Mouse (Mus musculus) forebrain, embryonic 13.5 days (tissue): ENCODE data around the gene Lhfp. TPM values are rescaled to one million over a fixed set of nuclear protein-coding genes. Genes with fewer than 3 reads are reported as not detected.

Source experiments
- ATAC-seq: fragments of 200-750 bp; cut with Nextera tagmentation; 2 replicates; pipeline ENCODE4 v1.8.0; 2017
- H3K27ac ChIP-seq: fragments of 300-500 bp; sonication (generic); 2 replicates; pipeline ENCODE4 v1.5.1; 2015; ENCODE audit warnings: inconsistent platforms, mild to moderate bottlenecking, moderate library complexity
- H3K27me3 ChIP-seq: fragments of 300-500 bp; sonication (generic); 2 replicates; pipeline ENCODE4 v1.6.1; 2015; ENCODE audit warnings: mild to moderate bottlenecking, inconsistent platforms
- H3K36me3 ChIP-seq: fragments of 300-500 bp; sonication (generic); 2 replicates; pipeline ENCODE4 v1.6.1; 2015; ENCODE audit warnings: mild to moderate bottlenecking, inconsistent platforms; ENCODE audit not compliant: poor library complexity, severe bottlenecking
- H3K4me1 ChIP-seq: fragments of 300-500 bp; sonication (generic); 2 replicates; pipeline ENCODE4 v1.6.1; 2015; ENCODE audit warnings: inconsistent platforms
- H3K4me2 ChIP-seq: fragments of 300-500 bp; sonication (generic); 2 replicates; pipeline ENCODE4 v1.6.1; 2015; ENCODE audit warnings: inconsistent platforms, mild to moderate bottlenecking, moderate library complexity
- H3K4me3 ChIP-seq: fragments of 300-500 bp; sonication (generic); 2 replicates; pipeline ENCODE4 v1.5.1; 2015; ENCODE audit warnings: mild to moderate bottlenecking, inconsistent platforms
- H3K9ac ChIP-seq: fragments of 300-500 bp; sonication (generic); 2 replicates; pipeline ENCODE4 v1.6.1; 2015; ENCODE audit warnings: mild to moderate bottlenecking, inconsistent platforms
- H3K9me3 ChIP-seq: fragments of 300-500 bp; sonication (generic); replicated peaks from 2 replicates; pipeline ENCODE4 v1.6.1; 2016; ENCODE audit warnings: inconsistent platforms
- whole genome bisulfite sequencing: fragments of 180-500 bp; shearing (Covaris S2); methylation state at CpG from one replicate; pipeline ENCODE4 v1.1.7; 2015; 5-methylcytosine and 5-hydroxymethylcytosine counted together
- polyA plus RNA-seq: library from polyadenylated mRNA; unstranded; fragments of >200 nt; fragmentation: Nextera tagmentation; extraction: Ambion mirVana; gene quantifications from 2 replicates; pipeline ENCODE4 v1.2.1, GENCODE M21; 2015

The Lhfp gene
- polyA plus RNA-seq, 1 experiment from 2014 or later: 23.9 TPM

GRCm38 (mm10) chr3:53027333-53027732 lies 14.0 kb upstream of the Lhfp start:
- Histone ChIP-seq H3K27ac (no peak overlapping the region), H3K36me3 (no peaks in the 10 kb centered on the region), H3K4me2 (no peak overlapping the region), H3K9me3 (no peaks in the 10 kb centered on the region), H3K9ac (no peak overlapping the region), H3K4me3 (no peak overlapping the region), H3K27me3 (no peaks in the 10 kb centered on the region), H3K4me1 (no peaks in the 10 kb centered on the region)
- ATAC-seq: no peak
- WGBS: 87% methylated on average over 4 of the region's 4 CpGs

GRCm38 (mm10) chr3:53029046-53029445 lies 12.3 kb upstream of the Lhfp start:
- no peak overlapping the region for H3K9ac ChIP-seq
- no peaks in the 10 kb centered on the region for H3K36me3 ChIP-seq
- 23% methylated on average over 7 of the region's 7 CpGs for WGBS
- H3K4me3 ChIP-seq: no peak overlapping the region
- H3K27me3 ChIP-seq: no peaks in the 10 kb centered on the region
- 0 out of 2 replicates have a peak, but pooled peaks have one; percentile 58 for ATAC-seq
- H3K4me2 ChIP-seq: no peak overlapping the region
- no peaks in the 10 kb centered on the region for H3K4me1 ChIP-seq
- H3K27ac ChIP-seq: no peak overlapping the region
- H3K9me3 ChIP-seq: no peaks in the 10 kb centered on the region

GRCm38 (mm10) chr3:53031586-53031985 lies 9.7 kb upstream of the Lhfp start:
- Histone ChIP-seq H3K9ac (no peak overlapping the region), H3K9me3 (no peaks in the 10 kb centered on the region), H3K4me2 (no peak overlapping the region), H3K4me1 (no peaks in the 10 kb centered on the region), H3K27me3 (no peaks in the 10 kb centered on the region), H3K27ac (no peak overlapping the region), H3K4me3 (no peak overlapping the region), H3K36me3 (no peaks in the 10 kb centered on the region)
- no peak for ATAC-seq
- whole genome bisulfite sequencing: 35% methylated on average over 6 of the region's 6 CpGs

- H3K9me3 ChIP-seq: no peaks in the 10 kb centered on the region
Measured at GRCm38 (mm10) chr3:53032432-53032831, 8.9 kb upstream of the Lhfp start.

GRCm38 (mm10) chr3:53033448-53033847 lies 7.9 kb upstream of the Lhfp start:
- Histone ChIP-seq H3K4me1 (no peaks in the 10 kb centered on the region), H3K4me3 (no peak overlapping the region), H3K9me3 (no peaks in the 10 kb centered on the region), H3K36me3 (no peaks in the 10 kb centered on the region), H3K9ac (no peak overlapping the region), H3K27me3 (no peaks in the 10 kb centered on the region), H3K4me2 (no peak overlapping the region), H3K27ac (no peak overlapping the region)
- 30% methylated on average over 3 of the region's 3 CpGs for WGBS
- no peak for ATAC-seq

More at GRCm38 (mm10) chr3:53032432-53032831, 8.9 kb upstream of the Lhfp start:
- no peaks in the 10 kb centered on the region for H3K36me3 ChIP-seq
- H3K9ac ChIP-seq: no peak overlapping the region
- WGBS: 90% methylated on average over 5 of the region's 5 CpGs
- H3K4me2 ChIP-seq: no peak overlapping the region
- H3K4me3 ChIP-seq: no peak overlapping the region
- H3K4me1 ChIP-seq: no peaks in the 10 kb centered on the region
- no peak for ATAC-seq
- no peak overlapping the region for H3K27ac ChIP-seq
- no peaks in the 10 kb centered on the region for H3K27me3 ChIP-seq

GRCm38 (mm10) chr3:53036076-53036475 lies 5.3 kb upstream of the Lhfp start:
- no peaks in the 10 kb centered on the region for H3K9me3 ChIP-seq
- peaks cover 4% of the 10 kb centered on the region for H3K4me1 ChIP-seq
- no peak overlapping the region for H3K4me3 ChIP-seq
- no peak overlapping the region for H3K4me2 ChIP-seq
- 82% methylated on average over 5 of the region's 5 CpGs for WGBS
- H3K27ac ChIP-seq: no peak overlapping the region
- ATAC-seq: no peak
- no peak overlapping the region for H3K9ac ChIP-seq
- H3K36me3 ChIP-seq: no peaks in the 10 kb centered on the region
- no peaks in the 10 kb centered on the region for H3K27me3 ChIP-seq

- H3K9ac ChIP-seq: no peak overlapping the region
- no peak overlapping the region for H3K4me3 ChIP-seq
- H3K9me3 ChIP-seq: no peaks in the 10 kb centered on the region
- H3K27me3 ChIP-seq: no peaks in the 10 kb centered on the region
- H3K4me1 ChIP-seq: peaks cover 5% of the 10 kb centered on the region
- H3K27ac ChIP-seq: no peak overlapping the region
- ATAC-seq: no peak
- no peaks in the 10 kb centered on the region for H3K36me3 ChIP-seq
- 92% methylated on average over 7 of the region's 7 CpGs for WGBS
- no peak overlapping the region for H3K4me2 ChIP-seq
Measured at GRCm38 (mm10) chr3:53036941-53037340, 4.4 kb upstream of the Lhfp start.

GRCm38 (mm10) chr3:53038913-53039312 lies 2.4 kb upstream of the Lhfp start:
- 70% methylated on average over 5 of the region's 5 CpGs for WGBS
- no peaks in the 10 kb centered on the region for H3K27me3 ChIP-seq
- no peak overlapping the region for H3K27ac ChIP-seq
- peaks cover 17% of the 10 kb centered on the region for H3K4me1 ChIP-seq
- H3K9ac ChIP-seq: no peak overlapping the region
- ATAC-seq: no peak
- no peaks in the 10 kb centered on the region for H3K36me3 ChIP-seq
- H3K4me2 ChIP-seq: no peak overlapping the region
- H3K9me3 ChIP-seq: no peaks in the 10 kb centered on the region
- no peak overlapping the region for H3K4me3 ChIP-seq

- H3K4me1 ChIP-seq: peaks cover 21% of the 10 kb centered on the region
- no peaks in the 10 kb centered on the region for H3K9me3 ChIP-seq
- no peak overlapping the region for H3K9ac ChIP-seq
- no peak overlapping the region for H3K27ac ChIP-seq
- no peak overlapping the region for H3K4me3 ChIP-seq
- H3K36me3 ChIP-seq: no peaks in the 10 kb centered on the region
- ATAC-seq: no peak
- 86% methylated on average over 8 of the region's 8 CpGs for WGBS
- no peaks in the 10 kb centered on the region for H3K27me3 ChIP-seq
- no peak overlapping the region for H3K4me2 ChIP-seq
Measured at GRCm38 (mm10) chr3:53039746-53040145, 1.6 kb upstream of the Lhfp start.

- H3K27me3 ChIP-seq: no peaks in the 10 kb centered on the region
- no peaks in the 10 kb centered on the region for H3K36me3 ChIP-seq
- WGBS: 5% methylated on average over 17 of the region's 17 CpGs
- peak overlapping the region; percentile 73 for H3K9ac ChIP-seq
- H3K4me2 ChIP-seq: peak overlapping the region; percentile 90
- H3K4me3 ChIP-seq: peak overlapping the region; percentile 66
- ATAC-seq: peak; percentile 1; the same call in 1 of the 2 replicates
- no peak overlapping the region for H3K27ac ChIP-seq
- H3K9me3 ChIP-seq: no peaks in the 10 kb centered on the region
- H3K4me1 ChIP-seq: peaks cover 24% of the 10 kb centered on the region
Measured at GRCm38 (mm10) chr3:53040593-53041410, 526 bp upstream of the Lhfp start.

GRCm38 (mm10) chr3:53042240-53042567 lies 876 bp downstream of the Lhfp start:
- Histone ChIP-seq H3K4me3 (peak overlapping the region; percentile 66), H3K4me1 (peaks cover 24% of the 10 kb centered on the region), H3K36me3 (no peaks in the 10 kb centered on the region), H3K27ac (no peak overlapping the region), H3K27me3 (no peaks in the 10 kb centered on the region), H3K4me2 (peak overlapping the region; percentile 90), H3K9ac (peak overlapping the region; percentile 73), H3K9me3 (no peaks in the 10 kb centered on the region)
- ATAC-seq: no peak
- WGBS: 26% methylated on average over 9 of the region's 9 CpGs

- H3K27me3 ChIP-seq: no peaks in the 10 kb centered on the region
- 94% methylated on average over 13 of the region's 13 CpGs for WGBS
- H3K9ac ChIP-seq: no peak overlapping the region
- no peaks in the 10 kb centered on the region for H3K9me3 ChIP-seq
- no peak overlapping the region for H3K4me3 ChIP-seq
- ATAC-seq: no peak
- H3K27ac ChIP-seq: no peak overlapping the region
- peak overlapping the region; percentile 29; the same call in 1 of the 2 replicates for H3K4me2 ChIP-seq
- H3K4me1 ChIP-seq: peaks cover 24% of the 10 kb centered on the region
- no peaks in the 10 kb centered on the region for H3K36me3 ChIP-seq
Measured at GRCm38 (mm10) chr3:53043206-53043780, 2.0 kb downstream of the Lhfp start.
